Mouse (Mus musculus): Measurements from ENCODE around the gene Tmem151b. TPM values are rescaled to one million over a fixed set of nuclear protein-coding genes. Genes with fewer than 3 reads are reported as not detected.

The Tmem151b gene
- polyA plus RNA-seq, 1 experiment from 2014 or later: 9.2 TPM

- Histone ChIP-seq H3K4me1 (peaks cover 23% of the 10 kb centered on the region; the same call in 1 of the 2 replicates), H3K4me2 (replicated peaks) (no peak overlapping the region), H3K27ac (no peak overlapping the region), H3K4me3 (no peak overlapping the region), H3K9me3 (peaks cover 9% of the 10 kb centered on the region; the same call in 1 of the 2 replicates), H3K27me3 (no peaks in the 10 kb centered on the region), H3K9ac (no peak overlapping the region), H3K36me3 (peaks cover 5% of the 10 kb centered on the region; the same call in 1 of the 2 replicates)
- no peak for ATAC-seq (ENCODE audit: insufficient number of reproducible peaks, insufficient read depth, low FRiP score, low TSS enrichment)
- 89% methylated on average over 6 of the region's 6 CpGs for WGBS
These were observed 32.7 kb upstream of the Tmem151b start for GRCm38 (mm10) chr17:45582188-45582587.

- no peak for ATAC-seq (ENCODE audit: insufficient number of reproducible peaks, insufficient read depth, low FRiP score, low TSS enrichment)
- H3K4me1 ChIP-seq: peaks cover 23% of the 10 kb centered on the region; the same call in 1 of the 2 replicates
- H3K27me3 ChIP-seq: no peaks in the 10 kb centered on the region
- 11% methylated on average over 2 of the region's 2 CpGs for WGBS
- no peak overlapping the region for H3K27ac ChIP-seq
- H3K9me3 ChIP-seq: 0 out of 2 replicates have a peak, but pooled peaks cover 3% of the 10 kb centered on the region
- peaks cover 5% of the 10 kb centered on the region; the same call in 1 of the 2 replicates for H3K36me3 ChIP-seq
- no peak overlapping the region for H3K9ac ChIP-seq
- no peak overlapping the region for H3K4me2 ChIP-seq (replicated peaks)
- no peak overlapping the region for H3K4me3 ChIP-seq
These were observed 32.1 kb upstream of the Tmem151b start for GRCm38 (mm10) chr17:45581567-45581983.

- peak overlapping the region; percentile 3; the same call in 1 of the 2 replicates for H3K9ac ChIP-seq
- 42% methylated on average over 12 of the region's 12 CpGs for WGBS
- ATAC-seq (ENCODE audit: insufficient number of reproducible peaks, insufficient read depth, low FRiP score, low TSS enrichment): 0 out of 2 replicates have a peak, but pooled peaks have one; percentile 0
- no peaks in the 10 kb centered on the region for H3K36me3 ChIP-seq
- H3K9me3 ChIP-seq: no peaks in the 10 kb centered on the region
- H3K27me3 ChIP-seq: no peaks in the 10 kb centered on the region
- no peak overlapping the region for H3K4me3 ChIP-seq
- H3K4me2 ChIP-seq (replicated peaks): 0 out of 2 replicates have a peak overlapping the region, but pooled peaks have one; percentile 5
- H3K27ac ChIP-seq: peak overlapping the region; percentile 23; the same call in 1 of the 2 replicates
- H3K4me1 ChIP-seq: peaks cover 23% of the 10 kb centered on the region; the same call in 1 of the 2 replicates
These were observed 31.5 kb upstream of the Tmem151b start for GRCm38 (mm10) chr17:45580958-45581477.

- WGBS: 75% methylated on average over 4 of the region's 4 CpGs
- Histone ChIP-seq H3K27ac (no peak overlapping the region), H3K9ac (no peak overlapping the region), H3K4me2 (replicated peaks) (no peak overlapping the region), H3K4me1 (peaks cover 13% of the 10 kb centered on the region; the same call in 1 of the 2 replicates), H3K9me3 (no peaks in the 10 kb centered on the region), H3K36me3 (no peaks in the 10 kb centered on the region), H3K4me3 (no peak overlapping the region), H3K27me3 (no peaks in the 10 kb centered on the region)
- no peak for ATAC-seq (ENCODE audit: insufficient number of reproducible peaks, insufficient read depth, low FRiP score, low TSS enrichment)
These were observed 30.1 kb upstream of the Tmem151b start for GRCm38 (mm10) chr17:45579554-45579953.

DNA sequence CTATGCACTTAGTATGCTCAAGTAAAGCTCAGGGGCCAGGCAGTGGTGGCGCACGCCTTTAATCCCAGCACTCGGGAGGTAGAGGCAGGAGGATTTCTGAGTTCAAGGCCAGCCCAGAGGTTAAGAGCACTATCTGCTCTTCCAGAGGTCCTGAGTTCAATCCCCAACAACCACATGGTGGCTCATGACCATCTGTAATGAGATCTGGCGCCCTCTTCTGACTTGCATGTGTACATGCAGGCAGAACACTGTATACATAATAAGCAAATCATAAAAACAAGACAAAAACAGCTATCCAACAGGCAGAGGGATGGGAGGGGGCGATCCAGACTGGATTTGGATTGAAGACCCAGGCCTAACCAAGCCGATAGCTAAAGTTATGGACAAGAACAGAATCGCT, 29.4 kb upstream of the Tmem151b start:
- Histone ChIP-seq H3K4me1 (peaks cover 10% of the 10 kb centered on the region; the same call in 1 of the 2 replicates), H3K9me3 (no peaks in the 10 kb centered on the region), H3K27me3 (no peaks in the 10 kb centered on the region), H3K4me2 (replicated peaks) (no peak overlapping the region), H3K36me3 (no peaks in the 10 kb centered on the region), H3K9ac (no peak overlapping the region), H3K27ac (no peak overlapping the region), H3K4me3 (no peak overlapping the region)
- ATAC-seq (ENCODE audit: insufficient number of reproducible peaks, insufficient read depth, low FRiP score, low TSS enrichment): no peak
- WGBS: 76% methylated on average over 7 of the region's 7 CpGs

DNA sequence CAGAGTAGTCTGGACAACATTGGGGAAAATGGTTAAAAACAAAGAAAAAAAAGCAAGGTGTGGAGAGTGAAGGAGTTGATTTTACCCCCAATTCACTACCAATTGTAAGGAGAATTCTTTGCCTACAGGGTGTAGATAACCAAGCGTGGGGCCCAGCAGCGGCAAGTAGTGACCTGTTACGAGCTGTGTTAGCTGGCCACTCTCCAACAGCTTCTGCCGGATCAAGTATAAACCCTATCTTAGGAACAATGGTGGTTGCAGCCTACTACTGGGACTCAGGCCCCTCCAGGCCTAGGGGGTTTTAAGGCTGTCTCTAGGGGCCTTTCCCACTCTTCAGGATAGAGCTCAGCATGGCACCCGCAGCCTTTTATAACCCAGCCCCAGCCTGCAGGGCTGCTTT, 28.8 kb upstream of the Tmem151b start:
- H3K4me1 ChIP-seq: peaks cover 10% of the 10 kb centered on the region; the same call in 1 of the 2 replicates
- H3K4me3 ChIP-seq: no peak overlapping the region
- 0 out of 2 replicates have a peak overlapping the region, but pooled peaks have one; percentile 37 for H3K27ac ChIP-seq
- no peaks in the 10 kb centered on the region for H3K27me3 ChIP-seq
- H3K36me3 ChIP-seq: no peaks in the 10 kb centered on the region
- no peak overlapping the region for H3K9ac ChIP-seq
- ATAC-seq (ENCODE audit: insufficient number of reproducible peaks, insufficient read depth, low FRiP score, low TSS enrichment): no peak
- no peaks in the 10 kb centered on the region for H3K9me3 ChIP-seq
- WGBS: 64% methylated on average over 5 of the region's 5 CpGs
- no peak overlapping the region for H3K4me2 ChIP-seq (replicated peaks)

- Histone ChIP-seq H3K4me3 (no peak overlapping the region), H3K4me2 (replicated peaks) (no peak overlapping the region), H3K9me3 (no peaks in the 10 kb centered on the region), H3K4me1 (peaks cover 20% of the 10 kb centered on the region), H3K9ac (no peak overlapping the region), H3K27me3 (no peaks in the 10 kb centered on the region), H3K27ac (0 out of 2 replicates have a peak overlapping the region, but pooled peaks have one; percentile 97), H3K36me3 (peaks cover 15% of the 10 kb centered on the region)
- WGBS: 87% methylated on average over 8 of the region's 8 CpGs
- ATAC-seq (ENCODE audit: insufficient number of reproducible peaks, insufficient read depth, low FRiP score, low TSS enrichment): no peak
These were observed 25.8 kb upstream of the Tmem151b start for GRCm38 (mm10) chr17:45575123-45575897.

DNA sequence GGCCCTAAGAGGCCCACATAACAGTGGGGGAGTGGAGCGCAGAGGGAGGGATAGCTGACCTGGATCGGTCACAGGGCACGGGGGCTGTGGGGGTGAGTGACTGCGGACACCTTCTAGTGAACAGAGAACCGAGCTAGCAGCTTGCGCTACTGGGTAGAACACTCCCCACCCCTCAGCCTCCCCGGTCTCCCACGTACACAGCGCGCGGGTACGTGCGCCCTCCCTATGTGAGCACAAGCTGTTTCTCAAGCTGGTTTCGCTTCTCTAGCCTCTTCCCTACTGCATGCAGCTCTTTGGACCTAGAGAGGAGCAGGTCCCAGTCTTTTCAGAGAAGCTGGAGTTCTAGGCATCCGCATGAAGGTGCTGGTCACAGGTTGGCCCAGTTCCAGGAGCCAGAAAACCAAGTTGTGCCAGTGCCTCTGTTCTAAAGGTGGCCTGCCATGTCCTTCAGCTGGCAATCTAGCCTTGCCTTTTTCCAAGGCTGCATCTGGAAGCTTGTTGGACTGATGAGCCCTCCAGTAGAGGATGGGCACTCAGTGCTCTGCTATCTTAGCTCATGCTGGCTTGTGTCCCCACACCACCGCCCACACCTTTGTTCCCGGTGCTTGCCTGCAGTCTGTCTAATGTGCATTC, 24.8 kb upstream of the Tmem151b start:
- Histone ChIP-seq H3K27ac (peak overlapping the region; percentile 97), H3K27me3 (no peaks in the 10 kb centered on the region), H3K4me2 (replicated peaks) (peak overlapping the region; percentile 78), H3K4me1 (peaks cover 20% of the 10 kb centered on the region), H3K9me3 (no peaks in the 10 kb centered on the region), H3K4me3 (peak overlapping the region; percentile 98), H3K9ac (peak overlapping the region; percentile 99), H3K36me3 (peaks cover 26% of the 10 kb centered on the region)
- ATAC-seq (ENCODE audit: insufficient number of reproducible peaks, insufficient read depth, low FRiP score, low TSS enrichment): peak; percentile 11; the same call in 1 of the 2 replicates
- 4% methylated on average over 17 of the region's 17 CpGs for WGBS

GRCm38 (mm10) chr17:45573780-45574123, 24.3 kb upstream of the Tmem151b start:
- peak overlapping the region; percentile 99 for H3K9ac ChIP-seq
- H3K4me3 ChIP-seq: peak overlapping the region; percentile 98
- WGBS: under 1% methylated on average over 18 of the region's 18 CpGs
- peak overlapping the region; percentile 97 for H3K27ac ChIP-seq
- H3K9me3 ChIP-seq: no peaks in the 10 kb centered on the region
- peaks cover 20% of the 10 kb centered on the region for H3K4me1 ChIP-seq
- no peaks in the 10 kb centered on the region for H3K27me3 ChIP-seq
- peak; percentile 62 for ATAC-seq (ENCODE audit: insufficient number of reproducible peaks, insufficient read depth, low FRiP score, low TSS enrichment)
- peak overlapping the region; percentile 78 for H3K4me2 ChIP-seq (replicated peaks)
- peaks cover 30% of the 10 kb centered on the region for H3K36me3 ChIP-seq

- peak within 1 kb of the TSS; percentile 99 for H3K9ac ChIP-seq
- H3K27me3 ChIP-seq: no peaks in the 10 kb centered on the region
- no peaks in the 10 kb centered on the region for H3K9me3 ChIP-seq
- H3K27ac ChIP-seq: peak within 1 kb of the TSS; percentile 97
- under 1% methylated on average over 41 of the region's 41 CpGs for WGBS
- peak within 1 kb of the TSS; percentile 98 for H3K4me3 ChIP-seq
- peaks cover 36% of the 10 kb centered on the region for H3K36me3 ChIP-seq
- peak within 1 kb of the TSS; percentile 78 for H3K4me2 ChIP-seq (replicated peaks)
- ATAC-seq (ENCODE audit: insufficient number of reproducible peaks, insufficient read depth, low FRiP score, low TSS enrichment): peak; percentile 86
- H3K4me1 ChIP-seq: peaks cover 20% of the 10 kb centered on the region
These were observed 23.8 kb upstream of the Tmem151b start, which contains the start of gene Hsp90ab1 for GRCm38 (mm10) chr17:45573087-45573779. Hsp90ab1 (minus strand) TSS chr17:45573271.
